Mouse (Mus musculus): ENCODE data around the gene Shisa5.

- TF ChIP-seq POLR2A (IDR thresholded peaks at IDR 0.05; ENCODE audit: low read depth, low read length) (no peak), CTCF (IDR thresholded peaks at IDR 0.05; ENCODE audit: borderline replicate concordance, insufficient read depth, low read length) (no peak)
Measured at GRCm38 (mm10) chr9:109015397-109015796, 23.0 kb upstream of the Shisa5 start.

Measured in embryonic fibroblast, embryonic 13.5 days (primary cell).